Mouse (Mus musculus): Measurements from ENCODE around the gene Msh4. TPM values are rescaled to one million over a fixed set of nuclear protein-coding genes. Genes with fewer than 3 reads are reported as not detected.

Msh4 gene
- 0.33 and 0.38 TPM in 2 replicates for total RNA-seq (2021)
- long read RNA-seq, result 0 reads

DNA sequence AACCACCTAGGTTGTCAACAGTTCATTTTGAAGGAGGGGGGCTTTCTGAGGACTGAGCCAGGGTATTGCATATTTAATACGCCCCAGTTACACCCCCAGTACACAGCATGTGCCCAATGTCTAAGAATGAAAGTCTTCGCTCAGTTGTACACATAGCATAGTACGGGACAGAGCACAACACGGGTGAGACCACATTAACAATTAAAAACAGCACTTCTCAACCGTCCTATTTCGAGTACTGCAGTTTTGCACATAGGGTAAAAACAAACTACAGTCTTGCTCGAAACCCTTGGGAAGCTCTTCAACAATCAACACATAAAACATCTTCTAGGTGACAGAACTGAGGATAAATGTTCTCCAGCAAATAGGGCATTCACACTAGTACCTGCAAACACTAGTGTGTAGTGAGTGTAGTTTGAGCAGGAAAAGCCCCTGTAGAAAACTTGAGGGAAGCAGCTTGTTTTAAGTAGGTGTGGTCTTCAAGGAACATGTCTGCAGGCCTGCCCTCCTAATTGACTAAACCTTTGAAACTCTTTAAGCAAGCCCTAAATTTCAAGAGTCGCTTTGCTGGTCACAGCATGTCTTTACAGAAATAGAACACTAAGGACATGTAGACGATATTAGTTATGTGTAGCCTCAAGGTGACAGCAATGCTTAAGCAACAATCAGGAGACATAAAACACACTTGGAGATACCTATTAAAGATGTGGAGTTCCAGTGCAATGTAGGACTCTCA lies at the start of gene Msh4:
Gene Msh4, minus strand, starts transcription at position 3 of the 736 bp plus-strand sequence.
- DNase-seq, result no peak

- DNase-seq, result no peak
Measured at GRCm38 (mm10) chr3:153948176-153948575, 42.2 kb upstream of the Msh4 start.

GRCm38 (mm10) chr3:153947271-153947670 lies 41.3 kb upstream of the Msh4 start:
- no peak for DNase-seq

DNA sequence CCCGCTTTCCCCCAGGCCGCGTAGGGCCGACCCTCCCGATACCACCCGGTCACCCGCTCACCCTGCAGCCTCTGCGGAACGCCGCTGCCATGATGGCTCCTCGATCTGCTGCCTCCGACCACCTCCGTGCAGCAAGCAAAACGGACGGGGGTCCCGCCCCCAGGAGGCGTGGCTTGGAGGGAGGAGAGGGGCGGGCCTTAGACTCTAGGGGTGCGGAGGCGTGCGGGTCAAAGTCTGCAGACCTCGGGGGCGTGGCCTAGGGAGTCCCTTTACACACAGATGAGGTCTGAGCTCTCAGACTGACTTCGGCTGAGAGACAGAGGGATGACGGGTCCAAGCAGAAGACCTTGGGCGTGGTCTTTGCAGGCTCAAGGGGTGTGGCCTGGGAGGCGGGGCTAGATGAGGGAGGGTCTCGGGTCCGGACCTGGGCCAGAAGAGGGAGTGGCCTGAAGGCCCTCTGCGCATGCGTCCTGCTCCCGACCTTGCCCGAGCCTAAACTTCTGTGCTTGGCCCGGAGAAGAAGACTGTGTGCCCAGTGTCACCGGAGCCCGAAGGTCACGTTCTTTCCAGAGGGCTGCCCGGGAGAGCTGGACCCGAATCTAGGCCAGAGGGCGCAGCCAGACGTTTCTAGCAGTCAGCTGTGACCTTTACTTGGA lies 38.5 kb upstream of the Msh4 start, which contains the start of gene Acadm:
Gene Acadm, minus strand, starts transcription at position 298 of the 656 bp plus-strand sequence.
- peak; percentile 99 for DNase-seq

GRCm38 (mm10) chr3:153943901-153944334 lies 38.0 kb upstream of the Msh4 start:
- no peak for DNase-seq

- no peak for DNase-seq
Measured at GRCm38 (mm10) chr3:153943003-153943640, 37.2 kb upstream of the Msh4 start.

- no peak for DNase-seq
Measured at GRCm38 (mm10) chr3:153941613-153942012, 35.7 kb upstream of the Msh4 start.

DNA sequence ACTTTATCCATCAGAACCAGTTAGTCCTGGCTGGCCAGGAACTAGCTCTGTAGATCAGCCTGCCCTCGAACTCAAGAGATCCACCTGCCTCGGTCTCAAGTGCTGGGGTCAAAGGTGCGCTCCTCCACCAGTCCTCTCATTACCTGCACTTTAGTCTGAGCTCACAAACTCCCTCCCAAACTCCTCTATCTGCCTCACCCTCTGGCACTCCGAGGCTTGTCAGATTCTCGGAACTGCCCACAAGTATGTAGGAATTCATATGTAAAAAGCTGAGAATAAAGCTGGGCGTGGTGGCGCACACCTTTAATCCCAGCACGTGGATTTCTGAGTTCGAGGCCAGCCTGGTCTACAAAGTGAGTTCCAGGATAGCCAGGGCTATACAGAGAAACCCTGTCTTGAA lies 34.5 kb upstream of the Msh4 start:
- DNase-seq, result no peak

DNA sequence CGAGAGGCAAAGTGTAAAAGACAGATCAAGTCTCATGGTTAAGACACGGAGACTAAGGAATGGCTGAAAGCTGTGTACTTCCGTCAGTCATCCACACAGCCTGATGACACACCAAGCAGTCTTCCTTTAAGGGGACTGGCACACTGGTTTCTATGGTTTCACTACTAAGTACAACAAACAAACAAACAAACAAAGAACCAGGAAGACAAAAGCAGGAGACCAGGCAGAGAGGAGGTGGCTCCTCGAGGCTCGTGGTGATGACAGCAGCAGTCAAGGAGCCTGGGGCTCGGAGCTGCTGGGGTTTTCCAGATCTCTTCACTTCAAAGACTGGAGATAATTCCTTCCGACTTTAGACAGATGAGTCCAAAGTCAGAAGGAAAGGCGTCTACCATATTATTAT lies 34.1 kb upstream of the Msh4 start:
- no peak for DNase-seq

DNA sequence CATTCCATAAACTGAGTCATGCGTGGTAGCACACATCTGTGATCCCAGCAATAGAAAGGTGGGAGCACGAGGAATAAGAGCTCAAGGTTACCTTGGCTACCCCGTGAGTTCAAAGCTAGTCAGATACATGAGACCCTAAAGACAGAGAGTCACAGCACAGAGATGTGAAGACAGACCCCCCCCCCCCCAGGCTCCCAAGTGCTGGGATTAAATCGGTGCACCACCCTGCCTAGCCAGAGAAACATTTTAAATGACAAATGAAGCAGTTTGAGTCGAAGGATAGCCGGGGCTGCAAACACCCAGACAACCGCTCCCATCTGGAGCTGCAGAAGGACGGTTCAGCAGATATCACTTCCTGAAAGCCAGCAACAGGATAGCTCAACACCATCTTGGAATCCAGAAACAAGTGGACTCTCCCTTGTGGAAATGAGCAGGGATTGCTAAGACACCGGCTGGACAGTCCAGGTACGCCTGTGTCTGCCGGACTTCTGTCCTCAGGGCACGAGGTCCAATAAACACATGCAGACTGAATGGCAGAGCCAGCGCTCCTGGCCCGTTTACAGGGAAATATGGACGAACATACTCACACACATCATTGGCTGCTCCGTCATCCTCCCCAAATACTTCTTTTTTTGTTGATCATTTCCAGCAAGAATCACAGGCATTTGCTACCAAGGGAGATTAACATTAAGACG lies 31.3 kb upstream of the Msh4 start:
- DNase-seq, result no peak

GRCm38 (mm10) chr3:153935878-153936277 lies 29.9 kb upstream of the Msh4 start:
- DNase-seq, result no peak

DNA sequence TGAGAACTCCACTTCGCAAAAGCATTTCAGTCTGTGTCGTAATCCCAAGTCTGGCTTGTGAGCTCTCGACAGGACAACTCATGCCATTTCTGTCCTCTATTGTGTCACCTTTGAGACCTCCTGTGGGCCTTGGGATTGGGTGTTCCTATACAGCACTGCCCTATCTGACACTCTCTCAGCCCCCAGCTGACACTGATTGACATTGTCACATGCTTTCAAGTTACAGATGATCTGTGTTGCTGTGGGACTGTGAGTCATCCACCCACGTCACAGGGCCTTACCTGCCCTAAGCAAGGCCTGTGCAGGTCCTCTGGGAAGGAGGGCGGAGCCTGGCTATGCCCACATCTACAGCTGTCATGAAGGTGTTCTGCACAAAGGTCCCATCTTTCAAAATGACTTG lies 26.5 kb upstream of the Msh4 start:
- DNase-seq, result no peak

GRCm38 (mm10) chr3:153929526-153929925 lies 23.6 kb upstream of the Msh4 start:
- no peak for DNase-seq

DNA sequence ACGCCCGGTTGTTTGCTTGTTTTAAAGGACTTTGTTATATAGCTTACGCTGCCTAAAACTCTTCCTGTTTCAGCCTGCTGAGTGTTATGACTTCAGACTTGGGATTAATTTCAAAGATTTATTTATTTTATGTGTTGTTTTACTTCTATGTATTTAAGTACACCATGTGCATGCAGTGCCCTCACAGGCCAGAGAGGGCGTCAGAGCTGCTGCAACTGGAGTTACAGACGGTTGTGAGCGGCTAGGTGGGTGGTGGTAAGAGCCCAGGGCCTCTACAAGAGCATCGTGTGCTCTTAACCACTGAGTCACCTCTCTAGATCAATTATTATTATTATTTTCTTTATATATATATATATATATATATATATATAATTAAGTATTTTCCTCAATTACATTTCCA lies 20.4 kb upstream of the Msh4 start:
- DNase-seq, result no peak

- DNase-seq, result no peak
Measured at GRCm38 (mm10) chr3:153921147-153921910, 15.4 kb upstream of the Msh4 start.

DNA sequence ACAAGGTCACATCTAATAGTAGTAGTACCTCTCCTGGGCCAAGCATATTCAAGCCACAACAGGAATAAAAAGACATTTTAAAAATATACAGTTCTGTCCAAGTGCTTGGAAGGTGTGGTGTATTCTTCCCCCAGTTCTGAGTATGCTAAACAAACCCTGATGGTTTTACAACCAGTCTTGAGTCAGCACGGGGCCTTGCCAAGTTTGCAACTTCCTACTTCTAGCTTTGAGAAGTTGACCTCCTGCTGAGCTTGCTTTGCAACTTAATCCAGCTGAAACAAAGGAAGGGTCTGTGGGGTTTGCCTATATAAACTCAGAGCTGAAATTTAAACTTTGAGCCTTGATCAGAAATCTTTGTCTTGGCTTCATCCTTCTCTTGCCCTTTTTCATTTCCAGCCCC lies 11.3 kb upstream of the Msh4 start:
- DNase-seq, result peak; percentile 10

DNA sequence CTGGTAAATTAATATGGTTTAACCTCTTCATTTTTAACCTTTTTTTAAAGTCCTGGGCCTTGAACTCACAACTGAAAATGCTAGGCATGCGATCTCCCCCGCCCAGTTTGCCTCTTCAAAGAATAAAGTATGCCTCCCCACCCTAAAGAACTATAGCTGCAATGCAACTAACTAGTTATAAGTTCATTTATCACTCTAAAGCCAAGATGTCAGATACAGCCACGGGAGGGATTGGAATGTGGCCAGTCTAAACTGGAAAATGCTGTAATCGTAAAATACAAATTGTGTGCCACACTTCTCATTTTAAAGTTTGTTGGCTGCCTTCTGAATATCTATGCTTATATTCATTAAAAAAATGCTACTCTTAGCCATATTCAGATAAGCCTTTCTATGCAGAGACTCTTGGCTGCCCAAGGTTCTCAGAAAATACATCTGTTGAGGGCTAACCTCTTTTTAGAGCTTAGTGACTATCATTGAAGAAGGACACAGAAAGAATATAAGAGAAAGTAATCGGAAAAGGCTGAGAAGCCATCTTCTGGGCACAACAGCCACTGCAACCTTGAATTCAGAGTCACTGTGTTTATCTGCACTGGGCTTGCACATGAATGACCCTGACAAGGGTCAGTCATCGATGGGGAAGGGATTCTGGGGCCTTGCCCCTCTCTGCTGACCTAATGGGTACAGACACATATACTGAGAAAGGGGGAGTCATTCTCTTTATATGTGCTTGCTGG lies 7.7 kb upstream of the Msh4 start:
- DNase-seq, result no peak

- DNase-seq, result peak; percentile 95
Measured at GRCm38 (mm10) chr3:153912546-153913509, 6.9 kb upstream of the Msh4 start, which contains the start of gene Rabggtb. Gene Rabggtb, minus strand, starts transcription at chr3:153913009.

DNA sequence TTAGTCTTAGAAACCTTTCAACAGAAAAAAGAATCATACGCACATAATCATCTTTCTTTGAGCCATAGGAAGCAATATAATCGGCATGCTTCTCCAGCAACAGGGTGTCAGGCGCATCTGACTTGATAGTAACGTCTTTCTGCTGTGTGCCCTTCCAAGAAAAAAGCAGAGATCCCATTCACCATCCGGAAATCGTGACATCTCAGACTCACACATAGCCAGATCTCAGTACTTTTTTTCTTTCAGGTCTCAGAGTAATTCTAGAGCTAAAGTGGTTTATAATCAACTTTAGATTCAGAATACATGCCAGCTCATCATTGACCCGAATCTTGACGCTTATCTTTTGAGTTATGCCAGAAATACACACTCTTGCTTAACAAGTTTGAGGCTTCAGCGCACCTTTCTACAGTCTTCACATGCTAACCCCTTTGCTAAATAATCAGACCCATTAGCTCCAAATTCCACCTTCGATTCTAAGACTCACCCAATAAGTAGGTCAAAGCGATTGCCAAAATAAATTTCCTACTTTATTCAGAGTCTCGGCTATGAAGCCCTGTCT lies 6.0 kb upstream of the Msh4 start:
- DNase-seq, result no peak
